Mouse (Mus musculus): ENCODE results near the gene Tmem59l. TPM values are rescaled to one million over a fixed set of nuclear protein-coding genes. Genes with fewer than 3 reads are reported as not detected.

The Tmem59l gene
- total RNA-seq, 2 experiments from 2014 or later: 0.18 to 0.26 TPM

DNA sequence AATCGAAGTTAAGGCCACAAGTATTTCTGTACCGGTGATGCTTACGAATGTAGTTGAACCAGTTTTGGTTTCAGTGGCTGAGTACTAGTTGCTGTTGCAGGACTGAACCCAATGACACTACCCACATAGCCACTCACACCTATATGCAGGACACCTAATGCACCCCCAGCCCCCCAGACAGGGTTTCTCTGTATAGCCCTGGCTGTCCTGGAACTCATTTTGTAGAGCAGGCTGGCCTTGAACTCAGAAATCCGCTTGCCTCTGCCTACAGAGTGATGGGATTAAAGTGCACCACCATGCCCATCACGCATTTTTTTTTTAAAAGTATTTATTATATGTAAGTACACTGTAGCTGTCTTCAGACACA is 19.9 kb upstream of the Tmem59l start:
- DNase-seq: no peak

DNA sequence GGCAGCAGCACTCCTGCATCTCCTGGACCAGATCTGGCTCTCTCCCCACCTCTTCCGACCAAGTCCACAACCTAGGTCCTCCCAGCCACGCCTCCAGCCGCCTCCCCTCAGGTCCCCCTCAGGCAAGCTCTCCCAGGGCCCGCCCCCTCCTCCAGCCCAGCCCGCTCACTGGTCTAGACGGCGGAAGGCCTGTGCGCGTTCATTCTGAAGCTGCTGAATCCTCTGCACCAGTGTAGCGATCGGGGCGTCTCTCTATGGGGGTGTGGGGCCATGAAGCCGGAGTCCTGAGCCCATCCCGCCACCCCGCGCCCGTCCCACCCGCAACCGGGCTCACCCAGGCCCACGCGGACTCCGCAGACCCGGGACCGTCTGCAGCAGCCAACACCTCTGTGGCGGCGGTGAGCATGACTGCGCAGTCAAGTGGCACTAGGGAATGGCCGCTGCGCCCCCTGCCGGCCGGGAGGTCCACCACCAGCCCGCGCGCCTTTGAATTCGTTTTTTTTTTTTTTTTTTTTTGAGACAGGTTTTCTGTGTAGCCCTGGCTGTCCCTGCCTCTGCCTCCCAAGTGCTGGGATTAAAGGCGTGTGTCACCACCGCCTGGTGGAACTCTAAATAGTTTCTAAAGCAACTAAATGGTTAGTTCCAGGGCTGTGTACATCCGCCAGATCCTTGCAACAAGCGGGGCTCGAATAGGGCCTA is 19.3 kb upstream of the Tmem59l start, which contains the start of gene Rex1bd:
Gene Rex1bd, minus strand, starts transcription at position 425 of the 699 bp plus-strand sequence.
- DNase-seq: peak; percentile 96

DNA sequence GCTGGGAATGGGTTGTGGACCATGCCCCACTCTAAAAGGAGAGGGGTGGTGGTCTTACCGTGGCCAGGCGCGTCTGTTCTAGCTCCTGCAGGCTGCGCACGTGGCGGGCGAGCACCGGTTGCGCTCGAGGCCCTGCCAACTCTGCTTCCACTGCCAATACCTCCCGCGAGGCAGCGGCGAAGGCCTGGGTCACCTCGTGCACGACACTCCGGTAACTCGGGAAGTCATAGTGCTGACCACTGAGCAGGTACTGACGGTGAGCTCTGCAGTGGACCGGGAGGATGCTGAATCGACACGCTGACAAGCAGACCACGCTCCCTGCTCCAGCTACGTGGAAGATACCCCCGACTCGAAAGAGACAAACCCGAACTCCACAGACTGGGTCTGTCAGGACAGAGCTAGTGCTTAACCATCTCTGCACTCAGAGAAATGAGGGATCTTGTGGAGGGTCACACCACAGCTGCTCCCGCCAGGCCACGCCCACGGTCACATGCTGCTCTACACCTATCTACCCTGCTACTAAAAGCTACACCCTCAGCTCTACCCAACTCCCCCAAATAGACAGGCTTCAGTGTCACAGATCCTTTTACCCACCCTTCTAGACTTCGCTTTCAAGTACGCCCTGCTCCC is 18.7 kb upstream of the Tmem59l start:
- no peak for DNase-seq

DNA sequence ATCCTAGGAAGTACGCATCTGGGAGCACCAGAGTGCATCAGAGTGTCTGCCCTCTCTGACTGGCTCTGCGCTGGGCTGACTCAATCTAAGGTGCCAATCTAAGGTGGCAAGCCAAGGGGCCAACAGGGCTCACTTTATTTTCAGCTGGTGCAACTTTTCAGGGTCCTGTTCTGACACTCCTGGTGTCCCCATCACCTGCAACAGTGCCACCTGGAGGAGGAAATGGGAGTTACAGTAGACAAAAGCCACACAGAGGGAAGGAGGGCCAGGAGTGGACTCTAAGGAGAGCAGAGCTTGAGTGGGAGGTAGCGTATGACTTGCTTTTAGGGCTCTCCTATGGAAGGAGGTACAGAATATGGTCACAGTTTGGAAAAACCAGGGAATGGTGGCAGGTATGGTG is 17.7 kb upstream of the Tmem59l start:
- DNase-seq: peak; percentile 84

DNA sequence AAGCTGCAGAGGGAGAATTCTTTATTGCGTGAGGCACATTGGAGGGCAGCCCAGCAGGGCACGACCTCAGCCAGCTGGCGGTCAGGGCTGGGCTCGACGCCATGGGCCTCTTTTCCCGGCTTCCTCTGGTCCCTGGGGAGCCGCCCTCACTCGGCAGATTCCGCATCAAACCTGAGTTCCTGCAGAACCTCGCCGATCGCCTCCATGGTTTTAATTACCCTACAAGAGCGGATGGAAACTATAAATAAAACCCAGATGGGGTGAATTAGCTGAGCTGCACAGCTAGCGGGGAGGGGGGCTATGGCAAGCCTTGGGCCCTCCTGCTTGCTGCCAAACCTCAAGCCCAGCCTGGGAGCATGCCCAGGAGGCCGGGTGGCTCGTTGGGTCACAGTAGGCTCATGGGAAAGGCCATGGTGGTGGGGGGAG is 17.1 kb upstream of the Tmem59l start:
- peak; percentile 82 for DNase-seq

DNA sequence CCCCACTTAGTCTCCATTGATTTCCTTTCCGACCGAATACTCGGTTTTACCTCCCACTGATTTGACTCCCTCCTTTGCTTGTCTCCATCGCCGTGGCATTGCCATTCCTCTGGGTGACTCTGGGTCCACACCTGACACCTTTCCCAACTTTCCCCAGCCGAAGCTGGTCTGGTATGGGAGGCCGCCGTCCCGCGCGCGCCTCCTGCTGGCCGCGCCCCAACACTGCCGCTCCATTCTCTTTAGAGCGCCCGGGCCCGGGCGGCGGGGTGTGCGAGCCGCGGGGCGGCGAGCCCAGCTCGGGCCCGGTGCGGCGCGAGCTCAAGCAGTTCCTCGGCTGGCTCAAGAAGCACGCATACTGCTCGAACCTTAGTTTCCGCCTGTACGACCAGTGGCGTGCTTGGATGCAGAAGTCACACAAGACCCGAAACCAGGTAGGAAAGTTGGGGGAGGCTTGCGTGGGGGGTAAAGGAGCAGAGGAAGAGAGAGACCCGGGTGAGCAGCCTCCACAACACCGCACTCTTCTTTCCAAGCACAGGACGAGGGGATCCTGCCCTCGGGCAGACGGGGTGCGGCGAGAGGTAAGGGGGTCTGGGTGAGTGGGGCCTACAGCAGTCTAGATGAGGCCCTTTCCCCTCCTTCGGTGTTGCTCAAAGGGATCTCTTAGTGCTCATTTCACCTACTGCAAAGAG is 16.0 kb upstream of the Tmem59l start:
- DNase-seq: peak; percentile 83

DNA sequence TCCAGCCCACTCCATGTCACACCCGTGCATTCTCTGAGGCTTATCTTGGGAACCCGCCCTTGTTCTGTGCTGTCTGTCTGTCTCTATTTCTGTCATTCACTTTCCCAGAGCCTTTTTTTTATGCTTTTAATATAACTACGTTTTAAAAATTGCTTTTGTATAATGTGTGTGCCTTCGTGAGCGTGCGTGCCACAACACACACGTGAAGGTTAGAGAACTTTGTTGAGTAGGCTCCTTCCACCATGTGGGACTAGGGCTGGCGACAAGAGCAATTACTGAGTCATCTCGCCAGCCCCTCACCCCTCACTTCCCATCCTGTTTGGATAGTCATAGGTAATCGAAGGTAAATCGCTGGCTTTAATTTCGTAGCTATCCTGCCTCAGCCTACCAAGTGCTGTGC is 15.4 kb upstream of the Tmem59l start:
- DNase-seq: no peak

DNA sequence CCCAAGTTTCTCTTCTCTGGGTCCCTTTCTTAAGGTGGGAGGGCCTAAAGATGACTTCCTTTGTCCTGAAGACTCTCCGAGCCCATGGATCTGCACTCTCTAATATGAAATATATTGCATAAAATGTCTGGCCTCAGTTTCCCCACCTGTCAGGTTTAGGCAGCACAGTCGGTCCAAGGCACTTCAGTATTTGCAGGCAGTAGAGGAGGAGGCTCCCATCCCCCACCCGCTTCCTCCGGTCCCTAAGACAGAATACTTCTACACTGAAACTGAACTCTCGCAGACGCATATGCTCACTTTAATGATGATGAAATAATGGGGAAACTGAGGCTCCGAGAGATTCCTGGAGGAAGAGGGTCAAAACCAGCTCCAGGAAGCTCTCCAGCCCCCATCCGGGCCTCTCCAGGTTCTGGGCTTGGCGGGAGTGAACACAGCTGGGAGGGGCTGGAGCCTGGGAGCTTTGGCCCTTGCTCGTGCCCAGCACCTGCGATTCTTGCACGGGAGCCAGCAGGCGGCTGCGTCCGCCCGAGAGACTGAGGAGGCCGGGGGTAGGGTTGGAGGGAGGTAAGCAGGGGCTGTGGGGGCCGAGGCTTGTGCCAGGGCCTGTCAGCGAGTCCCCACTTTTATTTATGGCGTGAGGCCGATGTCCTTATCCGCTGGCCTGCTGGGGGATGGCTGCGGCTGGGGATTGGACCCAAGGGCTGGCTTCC is 14.8 kb upstream of the Tmem59l start:
- peak; percentile 72 for DNase-seq

DNA sequence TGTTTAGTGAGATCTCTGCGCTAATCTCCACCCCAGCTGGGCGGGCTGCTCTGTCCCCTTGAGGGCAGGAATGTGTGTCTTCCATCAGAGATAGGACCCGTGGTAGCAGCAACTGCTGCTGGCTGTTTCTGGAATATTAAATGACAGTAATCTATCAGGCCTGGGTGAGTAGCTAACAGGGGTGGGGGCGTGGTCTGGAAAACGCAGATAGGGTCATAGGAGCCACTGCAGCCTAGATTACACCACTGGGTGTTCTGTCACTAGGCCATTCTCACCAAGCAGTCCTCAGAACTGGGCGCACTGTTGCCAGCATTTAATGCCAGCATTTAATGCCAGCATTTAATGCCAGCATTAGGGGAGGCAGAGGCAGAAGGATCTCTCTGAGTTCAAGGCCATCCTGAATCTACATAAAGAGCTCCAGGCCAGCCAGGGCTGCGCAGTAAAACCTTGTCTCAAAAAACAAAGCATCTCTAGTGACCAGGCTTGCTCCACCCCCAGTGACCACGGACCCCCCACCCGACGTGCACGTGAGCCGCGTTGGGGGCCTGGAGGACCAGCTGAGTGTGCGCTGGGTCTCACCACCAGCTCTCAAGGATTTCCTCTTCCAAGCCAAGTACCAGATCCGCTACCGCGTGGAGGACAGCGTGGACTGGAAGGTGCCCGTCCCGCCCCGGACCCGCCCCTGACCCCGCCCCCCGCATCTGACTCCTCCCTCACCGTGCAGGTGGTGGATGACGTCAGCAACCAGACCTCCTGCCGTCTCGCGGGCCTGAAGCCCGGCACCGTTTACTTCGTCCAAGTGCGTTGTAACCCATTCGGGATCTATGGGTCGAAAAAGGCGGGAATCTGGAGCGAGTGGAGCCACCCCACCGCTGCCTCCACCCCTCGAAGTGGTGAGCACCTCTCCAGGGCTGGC is 13.5 kb upstream of the Tmem59l start:
- DNase-seq: peak; percentile 10

DNA sequence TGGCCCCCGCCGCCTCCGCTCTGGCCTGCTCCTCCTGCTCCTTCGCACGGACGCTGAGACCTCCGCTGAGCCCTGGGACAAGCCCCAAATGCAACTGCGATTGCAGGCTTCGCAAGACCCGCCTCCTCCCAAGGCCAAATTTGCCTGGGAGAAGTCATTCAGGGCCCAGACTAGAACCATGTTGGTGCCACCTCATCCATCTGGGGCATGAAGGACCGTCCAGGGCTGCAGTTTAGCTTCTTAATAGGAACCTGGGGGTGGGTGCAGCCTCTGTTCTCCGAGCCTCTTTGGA is 8.6 kb upstream of the Tmem59l start:
- no peak for DNase-seq

DNA sequence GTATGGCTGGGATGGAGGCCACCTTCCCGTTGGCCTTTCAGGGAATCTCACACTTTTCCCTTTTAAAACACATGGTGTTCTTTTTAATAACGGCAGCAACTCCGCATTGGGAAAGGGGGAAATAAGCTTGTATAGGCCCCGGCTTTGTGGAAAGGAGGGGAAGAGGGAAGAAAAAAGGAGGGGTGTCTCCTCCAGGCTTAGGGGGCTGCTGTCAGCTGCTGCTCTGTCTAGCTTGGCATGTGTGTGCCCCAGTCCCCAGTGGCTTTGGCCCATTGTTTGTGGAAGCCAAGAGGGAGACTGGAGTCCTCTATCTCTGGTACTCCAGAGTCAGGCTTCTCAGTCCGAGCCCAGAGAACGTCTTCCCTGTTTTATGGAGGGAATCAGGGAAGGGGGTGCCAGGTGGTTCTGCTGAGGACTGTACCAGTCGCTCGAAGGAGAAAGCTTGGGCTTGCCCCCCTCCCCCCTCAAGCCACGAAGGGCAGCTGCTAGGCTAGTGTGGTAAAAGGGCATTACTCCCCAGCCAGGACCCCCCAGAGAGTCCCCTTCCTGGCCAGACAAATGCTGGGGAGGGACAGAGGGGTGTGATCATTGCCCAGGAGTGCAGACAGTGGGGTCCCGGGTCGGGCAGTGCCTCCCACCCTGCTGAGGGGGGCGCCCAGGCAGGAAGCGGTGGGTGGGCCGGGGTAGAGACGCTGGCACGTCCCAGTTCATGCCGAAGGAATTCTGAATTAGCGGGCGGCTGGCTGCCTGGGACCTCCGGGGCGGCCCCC is 8.0 kb upstream of the Tmem59l start:
- no peak for DNase-seq

DNA sequence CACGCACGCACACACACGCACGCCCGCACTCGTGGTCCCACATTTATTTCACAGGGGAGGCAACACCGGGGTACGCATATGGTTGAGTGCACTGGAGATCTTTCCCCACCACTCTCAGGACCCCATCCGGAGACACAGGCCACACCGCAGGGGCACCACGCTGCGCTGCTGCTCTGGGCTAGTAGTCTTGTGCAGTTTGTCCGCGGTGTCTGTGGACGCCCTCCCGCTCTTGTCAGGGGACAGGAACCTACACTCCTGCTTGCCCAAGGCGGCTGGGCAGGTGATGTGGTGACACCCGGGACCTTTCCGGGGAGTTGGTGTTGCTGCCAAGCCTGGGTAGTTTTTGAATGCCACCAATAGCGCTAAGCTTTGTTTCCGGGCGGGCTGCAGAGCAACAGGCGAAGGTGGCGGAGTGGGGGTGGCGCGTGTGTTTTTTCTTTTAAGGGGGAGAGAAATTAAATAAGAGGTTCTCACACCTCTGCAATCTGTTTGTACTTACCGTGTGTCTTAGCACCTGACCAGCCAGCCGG is 7.3 kb upstream of the Tmem59l start:
- no peak for DNase-seq

DNA sequence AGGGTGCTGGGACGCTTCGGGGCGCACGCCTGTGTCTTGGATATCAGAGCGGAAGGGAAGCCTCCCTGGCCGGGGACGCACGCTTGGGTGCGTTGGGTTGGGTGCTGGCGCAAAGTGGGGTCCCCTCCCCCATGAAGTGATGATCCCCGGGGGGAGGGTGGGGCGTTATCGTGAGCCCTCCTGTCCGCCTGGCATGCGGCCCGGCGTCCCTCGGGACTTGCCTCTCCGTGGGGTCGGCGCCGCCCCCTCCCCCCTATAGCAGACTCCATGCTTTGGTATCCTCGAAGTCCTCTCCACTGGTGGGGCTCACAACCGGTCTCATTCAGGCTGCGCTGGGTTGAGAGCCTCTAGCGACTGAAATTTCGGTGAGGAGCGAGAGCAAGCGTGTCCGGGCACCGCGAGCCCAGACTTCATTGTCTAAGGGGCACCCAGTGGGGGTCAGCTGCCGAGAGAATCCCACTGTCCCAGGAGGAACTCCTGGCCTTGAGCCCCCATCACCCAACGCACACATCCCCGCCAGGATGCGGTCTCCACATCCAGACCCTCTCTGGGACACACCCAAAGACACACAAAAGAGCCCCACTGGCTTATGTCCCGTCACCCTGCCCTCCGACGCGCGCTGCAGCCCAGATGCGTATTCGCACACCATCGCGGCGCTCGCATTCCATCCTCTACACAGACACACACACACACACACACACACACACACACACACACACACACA is 6.7 kb upstream of the Tmem59l start:
- no peak for DNase-seq

DNA sequence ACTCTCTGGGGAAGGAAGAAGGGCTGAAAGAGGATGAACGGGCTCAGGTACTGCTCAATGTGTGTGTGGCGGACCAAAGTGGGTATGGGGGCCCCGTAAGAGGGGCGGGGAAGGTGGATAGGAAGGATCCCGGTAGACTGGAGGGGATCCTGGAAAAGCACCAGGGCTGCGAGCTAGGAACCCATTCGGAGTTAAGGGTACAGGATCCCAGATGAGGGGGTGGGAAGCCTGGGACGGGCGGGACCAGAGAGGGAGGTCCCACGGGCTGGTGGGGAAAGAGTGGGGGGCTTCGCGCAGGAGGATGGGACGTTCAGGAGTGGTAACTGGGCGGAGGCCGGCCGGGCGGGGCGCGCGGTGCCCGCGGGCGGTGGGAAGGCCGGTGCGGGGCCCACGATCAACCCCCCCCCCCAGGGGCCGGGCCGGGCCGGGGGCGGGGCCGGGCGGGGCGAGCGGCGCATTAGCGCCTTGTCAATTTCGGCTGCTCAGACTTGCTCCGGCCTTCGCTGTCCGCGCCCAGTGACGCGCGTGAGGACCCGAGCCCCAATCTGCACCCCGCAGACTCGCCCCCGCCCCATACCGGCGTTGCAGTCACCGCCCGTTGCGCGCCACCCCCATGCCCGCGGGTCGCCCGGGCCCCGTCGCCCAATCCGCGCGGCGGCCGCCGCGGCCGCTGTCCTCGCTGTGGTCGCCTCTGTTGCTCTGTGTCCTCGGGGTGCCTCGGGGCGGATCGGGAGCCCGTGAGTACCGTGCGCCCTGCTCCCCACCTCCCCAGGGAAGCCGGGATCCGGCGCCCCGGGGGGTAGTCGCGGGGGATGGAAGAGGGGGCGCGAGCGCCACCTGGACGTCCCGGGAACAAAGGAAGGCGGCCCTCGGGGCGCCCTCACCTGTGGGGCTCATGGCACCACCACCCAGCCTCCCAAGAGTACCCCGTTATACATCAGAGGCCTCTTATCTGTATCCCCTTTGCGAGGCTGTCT is 5.8 kb upstream of the Tmem59l start, which contains the start of gene Crlf1:
Gene Crlf1, plus strand, starts transcription at position 495 of the 977 bp plus-strand sequence.
- DNase-seq: no peak

DNA sequence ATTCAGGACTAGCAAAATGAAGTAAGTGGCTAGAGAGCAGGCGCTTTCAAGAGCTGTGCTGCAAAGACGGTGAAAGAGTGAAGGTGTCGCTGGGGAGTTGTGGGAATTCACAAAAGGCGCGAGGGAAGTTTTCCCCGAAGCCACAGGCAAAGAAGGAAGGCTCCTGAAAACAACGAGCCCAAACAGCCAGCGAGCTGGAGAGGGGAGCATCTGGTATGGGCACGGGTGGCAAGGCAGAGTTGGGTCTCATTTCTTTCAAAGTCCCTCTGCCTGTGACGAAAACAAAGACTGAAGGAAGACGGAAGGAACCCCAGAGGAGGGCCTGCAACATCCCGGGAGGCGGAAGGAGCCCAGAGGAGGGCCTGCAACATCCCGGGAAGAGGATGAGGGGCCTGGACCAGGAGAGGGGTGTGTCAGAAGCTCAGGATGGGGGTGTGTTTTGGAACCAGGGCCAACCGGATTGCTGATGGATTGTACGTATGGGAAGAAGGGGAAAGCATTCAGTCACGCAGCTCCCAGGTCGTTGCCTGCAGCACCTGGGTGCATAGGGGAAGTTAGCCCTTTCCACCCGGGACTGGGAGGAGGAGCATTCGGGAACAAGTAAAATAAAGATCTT is 3.8 kb upstream of the Tmem59l start:
- DNase-seq: no peak

DNA sequence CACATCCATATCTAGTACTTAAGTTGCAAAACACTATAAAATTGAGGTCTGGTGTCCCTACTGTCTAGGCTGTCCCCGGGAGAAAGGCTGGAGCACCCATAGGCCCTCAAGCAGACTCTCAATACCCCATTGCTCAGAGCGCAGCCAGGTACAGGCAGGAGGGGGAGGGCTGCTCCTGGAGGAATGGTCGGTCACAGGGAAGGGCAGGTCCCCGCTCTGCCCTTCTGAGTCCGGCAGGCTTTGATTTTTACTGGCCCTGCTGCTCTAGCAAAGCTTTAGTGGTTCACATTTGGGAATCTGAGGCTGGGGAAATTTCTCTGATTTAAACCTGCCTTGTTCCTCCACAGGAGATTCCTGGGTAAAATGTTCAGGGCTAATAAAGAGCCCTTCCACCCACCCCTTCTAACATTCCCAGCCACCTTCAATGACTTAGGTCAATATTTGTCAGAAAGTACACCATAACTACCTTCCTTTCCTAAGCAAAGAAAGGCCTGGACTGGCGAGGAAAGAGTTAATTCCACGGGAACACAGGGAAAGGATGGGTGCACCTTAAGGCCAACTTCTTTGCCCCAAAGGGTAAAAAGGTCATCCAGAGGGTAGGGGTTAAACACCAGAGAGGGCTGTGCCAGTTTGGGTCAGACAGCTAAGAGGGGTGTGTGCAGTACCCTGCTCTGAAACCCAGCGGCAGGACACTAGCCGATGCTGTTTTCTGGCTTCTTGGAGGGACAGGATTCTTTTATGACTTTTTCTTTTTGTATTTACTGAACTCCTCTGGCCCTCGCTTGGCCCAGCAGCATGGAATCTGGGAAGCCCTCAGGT is 3.1 kb upstream of the Tmem59l start:
- no peak for DNase-seq

DNA sequence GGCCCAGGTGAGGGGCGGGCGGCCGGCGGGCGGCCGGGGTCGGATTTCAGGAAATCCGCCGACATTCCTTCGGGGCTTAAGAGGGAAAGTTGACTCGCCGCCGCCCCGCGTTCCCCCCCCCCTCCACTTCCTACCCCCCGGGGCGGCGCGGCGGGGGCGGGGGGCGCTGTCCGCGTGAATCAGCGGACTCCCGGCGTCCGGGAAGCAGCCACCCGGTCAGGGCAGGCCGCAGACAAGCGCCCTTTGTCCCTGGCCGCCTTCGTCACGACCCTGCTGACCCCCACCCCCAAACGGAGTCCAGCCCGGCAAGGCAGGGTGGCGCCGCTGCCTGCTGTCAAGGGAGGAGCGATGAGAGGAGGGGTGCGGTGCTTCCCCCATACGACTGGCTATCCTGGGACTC is 2.4 kb upstream of the Tmem59l start:
- DNase-seq: no peak
